Mouse (Mus musculus) liver, embryonic 14.5 days (tissue): ENCODE data around the gene Cbfb.

Source experiments
- CTCF ChIP-seq: IDR thresholded peaks from 2 replicates; pipeline ENCODE4 v1.5.1; 2016; ENCODE audit warnings: antibody characterized with exemption, low read depth, control low read depth
- EP300 ChIP-seq: IDR thresholded peaks from 2 replicates; pipeline ENCODE4 v1.6.1; 2016; ENCODE audit warnings: antibody characterized with exemption, low read depth

DNA sequence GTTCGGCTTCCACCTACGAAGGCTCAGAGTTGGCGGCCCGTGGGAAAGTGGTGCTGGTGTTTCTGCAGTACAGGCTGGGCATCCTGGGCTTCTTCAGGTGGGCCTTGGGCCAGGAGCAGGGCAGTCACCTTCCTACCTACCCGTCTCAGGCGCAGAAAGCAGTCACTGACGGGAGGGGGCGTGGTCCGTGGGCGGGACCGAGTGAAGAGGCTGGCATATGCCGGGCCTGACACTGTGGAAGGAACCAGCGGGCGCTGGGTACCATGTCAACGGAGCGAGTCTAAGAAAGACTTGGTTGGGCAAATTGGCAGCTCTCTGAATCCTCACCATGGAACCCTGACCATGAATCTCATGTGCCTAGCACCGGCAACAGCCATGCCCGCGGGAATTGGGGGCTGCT lies 28.1 kb upstream of the Cbfb start:
- TF ChIP-seq CTCF = no peak
- no peak for TF ChIP-seq EP300
